In genomic region chr16:18135196-18135595, GRCm38 (mm10) we compare ENCODE assay signal across 8 mouse cellular contexts. TPM values are rescaled to one million over a fixed set of nuclear protein-coding genes. Genes with fewer than 3 reads are reported as not detected.
DNase-seq lines count a peak whose midpoint lies in the region; ATAC-seq lines count a peak whose summit lies in the region.
"Had no signal": no experiment of that assay in that cellular context is flagged by ENCODE, and none has a peak within 500 bp of the region (broad histone marks: within the 10 kb centered on the region; RNA-seq: fewer than 3 reads in every experiment).

No protein-coding gene starts in this region.

- no peak for ATAC-seq in monocyte, adult 5-6 weeks (replicated peaks; ENCODE audit: insufficient number of reproducible peaks, low FRiP score, low TSS enrichment, poor library complexity, severe bottlenecking)
- ATAC-seq: inflammation-experienced regulatory T-cells, adult 6 months had no signal

- peak; percentile 78 for DNase-seq in kidney, adult 11 months
- DNase-seq in kidney, postnatal 4 days: no peak
- peak; percentile 80 to 83 for DNase-seq in adrenal gland, adult (ENCODE audit: inconsistent age in 2 of 2, low spot score in 1 of 2)
- DNase-seq in adrenal gland, adult 8-10 months: peak; percentile 55
- peak; percentile 84 to 85 for DNase-seq in cerebellum, postnatal 36 days
- no peak for DNase-seq in spleen, postnatal 36 days (ENCODE audit: low spot score in 2 of 2)

RNA-seq across cellular contexts. Expression of gene Rtn4r, which starts 7.8 kb away (rescaled TPM):
- total RNA-seq in adrenal gland, adult 8-10 months (2022): under 1 TPM in 3 of 4 experiments, not detected in 1; 0.14 to 0.30 (median 0.23) TPM
- 0.38 TPM in 1 of 3 replicates, not detected in the others for total RNA-seq in monocyte, adult 5-6 weeks (2017)

RNA-seq across cellular contexts. Expression of gene Prodh, which starts 45.2 kb away (rescaled TPM):
- 10 to 100 TPM; 24.3 to 64.6 (median 44.3) TPM for total RNA-seq in adrenal gland, adult 8-10 months (2022)
- 6.4 to 11.0 TPM (median 7.1 TPM) in 3 replicates for total RNA-seq in monocyte, adult 5-6 weeks (2017)

Comparison
In these comparisons a context has a peak if more than half of its experiments do, and no peak if none do; other contexts are left out.
1. DNase-seq: peak in kidney, adult 11 months (single experiment), adrenal gland, adult (2 of 2), adrenal gland, adult 8-10 months (single experiment) and cerebellum, postnatal 36 days (2 of 2); none in kidney, postnatal 4 days (0 of 2) and spleen, postnatal 36 days (0 of 2).